Mouse (Mus musculus) testis, adult 2 months (tissue): ENCODE measurements around the gene Ntmt1. TPM values are rescaled to one million over a fixed set of nuclear protein-coding genes. Genes with fewer than 3 reads are reported as not detected.

Experiments used
- H3K27ac ChIP-seq: fragments of 200-500 bp; 2 replicates; pipeline ENCODE4 v1.5.1; 2012; ENCODE audit warnings: low read depth, low read length; ENCODE audit not compliant: control insufficient read depth, insufficient read depth
- H3K27me3 ChIP-seq: fragments of 200-500 bp; 2 replicates; pipeline ENCODE4 v1.6.1; 2012; ENCODE audit warnings: mild to moderate bottlenecking, low read length, moderate library complexity; ENCODE audit not compliant: control insufficient read depth, insufficient read depth
- H3K36me3 ChIP-seq: fragments of 200-500 bp; 2 replicates; pipeline ENCODE4 v1.6.1; 2012; ENCODE audit warnings: mild to moderate bottlenecking, low read length; ENCODE audit not compliant: control insufficient read depth, insufficient read depth
- H3K4me1 ChIP-seq: fragments of 200-500 bp; 2 replicates; pipeline ENCODE4 v1.6.1; 2012; ENCODE audit warnings: low read length; ENCODE audit not compliant: control insufficient read depth, insufficient read depth
- H3K4me3 ChIP-seq: fragments of 200-500 bp; 2 replicates; pipeline ENCODE4 v1.5.1; 2012; ENCODE audit warnings: low read depth, mild to moderate bottlenecking, low read length, moderate library complexity, mixed read lengths; ENCODE audit not compliant: control insufficient read depth
- CTCF ChIP-seq: fragments of 200-500 bp; IDR thresholded peaks from 2 replicates; pipeline ENCODE4 v1.5.1; 2012; ENCODE audit warnings: low read depth, mild to moderate bottlenecking, inconsistent platforms, low read length, moderate library complexity; ENCODE audit not compliant: control insufficient read depth, insufficient read depth, insufficient replicate concordance
- POLR2A ChIP-seq: fragments of 200-500 bp; IDR thresholded peaks from 2 replicates; pipeline ENCODE4 v1.6.1; 2012; ENCODE audit warnings: low read depth, mild to moderate bottlenecking, inconsistent platforms, low read length, moderate library complexity; ENCODE audit not compliant: control insufficient read depth
- polyA plus RNA-seq: library from polyadenylated mRNA; depleted of rRNA; stranded (reverse); fragments of >200 nt; gene quantifications from 2 replicates; pipeline ENCODE4 v1.2.3, GENCODE M21; 2012

The Ntmt1 gene
- polyA plus RNA-seq, 1 experiment: 49.5 TPM

DNA sequence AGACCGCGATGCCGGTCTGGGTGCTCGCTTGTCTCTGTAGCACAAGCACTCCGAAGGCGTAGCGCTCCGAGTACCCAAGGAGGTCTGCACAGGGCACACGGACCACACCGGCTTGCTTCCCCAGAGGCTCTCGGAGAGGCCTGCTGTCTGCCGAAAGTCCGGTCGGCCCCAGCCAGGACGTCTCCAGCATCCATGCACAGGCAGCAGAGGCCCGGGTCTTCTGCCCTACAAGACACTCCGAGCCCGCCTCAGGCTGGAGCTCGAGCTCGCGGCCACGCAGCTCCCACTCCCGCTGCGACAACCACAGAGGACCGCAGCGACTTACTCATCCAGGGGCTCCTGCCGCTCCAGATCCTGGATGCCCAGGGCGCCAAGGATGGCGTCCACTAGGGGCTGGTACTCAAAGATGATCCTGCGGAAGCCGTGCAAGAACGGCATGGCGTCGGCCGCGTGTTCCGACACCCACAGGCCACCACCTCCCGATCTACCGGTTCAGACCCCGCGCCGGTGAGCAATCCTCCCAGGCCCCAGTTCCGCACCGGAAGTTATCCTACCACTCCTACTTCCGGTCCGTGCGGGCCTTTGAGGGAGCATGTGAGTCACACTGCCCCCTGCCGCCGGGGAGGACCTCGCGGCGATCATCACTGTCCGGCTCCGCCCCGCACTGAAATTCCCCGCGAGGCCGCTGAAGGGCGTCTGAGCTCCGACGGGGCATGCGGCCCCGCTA is 20.3 kb downstream of the Ntmt1 start:
- no peaks in the 10 kb centered on the region for H3K36me3 ChIP-seq
- H3K4me3 ChIP-seq: peak overlapping the region; percentile 87
- peaks cover 15% of the 10 kb centered on the region for H3K4me1 ChIP-seq

DNA sequence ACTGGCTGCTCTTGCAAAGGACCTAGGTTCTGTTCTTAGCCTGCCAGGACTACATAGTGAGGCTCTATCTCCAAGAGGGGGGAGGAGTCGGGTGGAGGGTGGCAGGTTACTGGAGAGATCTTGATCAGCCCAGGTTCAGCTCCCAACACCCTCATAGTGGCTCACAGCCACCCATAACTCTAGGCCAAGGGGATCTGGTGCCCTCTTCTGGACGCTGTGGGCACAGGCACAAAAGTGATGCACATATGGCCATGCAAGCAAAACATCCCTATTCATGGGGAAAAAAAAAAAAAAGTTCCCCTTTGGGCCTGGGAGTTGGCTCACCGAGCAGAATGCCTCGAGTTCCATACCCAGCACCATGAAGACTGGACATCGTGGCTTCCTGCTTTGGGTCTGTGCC is 21.7 kb downstream of the Ntmt1 start:
- Histone ChIP-seq H3K36me3 (no peaks in the 10 kb centered on the region), H3K4me3 (no peak overlapping the region), H3K27me3 (no peaks in the 10 kb centered on the region), H3K27ac (no peak overlapping the region), H3K4me1 (peaks cover 15% of the 10 kb centered on the region)
- no peak for TF ChIP-seq POLR2A
- TF ChIP-seq CTCF: peak; percentile 53; the same call in 1 of the 2 replicates

More for the DNA sequence above, 20.3 kb downstream of the Ntmt1 start:
- Histone ChIP-seq H3K27me3 (no peaks in the 10 kb centered on the region), H3K27ac (peak overlapping the region; percentile 5; the same call in 1 of the 2 replicates)
- peak; percentile 91 for TF ChIP-seq CTCF
- peak; percentile 80 for TF ChIP-seq POLR2A

DNA sequence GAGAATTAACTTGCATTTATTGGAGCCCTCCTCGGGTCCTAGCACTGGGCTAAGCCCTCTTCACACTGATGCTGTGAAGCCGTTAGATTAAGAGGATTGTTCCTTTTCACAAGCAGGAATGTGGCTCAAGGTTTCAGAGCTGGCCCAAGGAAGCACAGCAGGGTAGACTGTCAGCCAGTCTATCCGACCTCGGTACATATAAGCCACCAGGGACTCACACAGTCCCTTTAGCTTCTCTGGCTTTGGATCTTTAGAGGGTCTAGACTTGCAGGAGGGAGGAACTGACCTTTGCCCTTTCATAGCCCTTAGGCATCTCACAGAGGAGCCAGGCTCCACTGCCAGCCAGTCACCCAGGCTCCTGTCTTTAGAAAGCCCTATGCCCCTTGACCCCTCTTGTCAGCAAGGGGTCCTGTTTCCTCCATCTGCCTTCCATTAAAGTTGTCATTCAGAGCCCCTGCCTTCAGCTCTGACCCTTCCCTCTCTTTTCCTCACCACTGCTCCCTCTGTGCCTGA is 22.7 kb downstream of the Ntmt1 start, which contains the start of gene Asb6:
Asb6 (minus strand) TSS at position 51 of the 513 bp plus-strand sequence.
- no peaks in the 10 kb centered on the region for H3K36me3 ChIP-seq
- no peak within 1 kb of the TSS for H3K27ac ChIP-seq
- TF ChIP-seq CTCF (no peak), POLR2A (no peak)
- H3K27me3 ChIP-seq: no peaks in the 10 kb centered on the region
- no peak within 1 kb of the TSS for H3K4me3 ChIP-seq
- peaks cover 17% of the 10 kb centered on the region for H3K4me1 ChIP-seq

GRCm38 (mm10) chr2:30833644-30834043 is 26.0 kb downstream of the Ntmt1 start:
- Histone ChIP-seq H3K27me3 (no peaks in the 10 kb centered on the region), H3K27ac (no peak overlapping the region), H3K36me3 (no peaks in the 10 kb centered on the region), H3K4me3 (no peak overlapping the region), H3K4me1 (peaks cover 9% of the 10 kb centered on the region)
- TF ChIP-seq POLR2A (no peak), CTCF (no peak)

- no peak within 1 kb of the TSS for H3K27ac ChIP-seq
- no peak within 1 kb of the TSS for H3K4me3 ChIP-seq
- no peaks in the 10 kb centered on the region for H3K27me3 ChIP-seq
- TF ChIP-seq POLR2A (no peak), CTCF (no peak)
- H3K36me3 ChIP-seq: no peaks in the 10 kb centered on the region
- H3K4me1 ChIP-seq: peaks cover 8% of the 10 kb centered on the region
These were observed 26.9 kb downstream of the Ntmt1 start, which contains the start of gene Prrx2 for GRCm38 (mm10) chr2:30834373-30835022. TSS of gene Prrx2 (plus strand) at chr2:30834972.

GRCm38 (mm10) chr2:30836238-30836990 is 28.8 kb downstream of the Ntmt1 start:
- Histone ChIP-seq H3K4me3 (no peak overlapping the region), H3K27ac (no peak overlapping the region), H3K4me1 (peaks cover 8% of the 10 kb centered on the region), H3K27me3 (no peaks in the 10 kb centered on the region), H3K36me3 (no peaks in the 10 kb centered on the region)
- no peak for TF ChIP-seq CTCF

DNA sequence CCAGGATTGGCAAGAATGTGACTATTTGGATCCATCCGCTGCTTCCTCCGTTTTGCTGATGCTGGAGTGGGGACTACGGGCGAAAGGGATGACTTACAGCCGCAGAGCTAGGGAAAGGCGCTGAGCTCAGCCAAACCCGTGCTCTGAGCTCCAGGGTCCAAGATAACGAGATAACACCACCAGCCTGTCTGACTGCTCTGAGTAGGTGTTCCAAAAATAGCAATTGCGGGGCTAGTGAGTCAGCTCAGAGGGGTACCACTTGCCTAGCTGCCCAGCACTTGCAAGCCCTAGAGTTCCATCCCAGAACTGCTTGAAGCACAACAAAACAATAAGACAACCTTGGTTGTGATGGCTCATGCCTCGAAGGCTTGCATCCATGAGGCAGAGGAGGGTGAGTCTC is 35.0 kb downstream of the Ntmt1 start:
- H3K27ac ChIP-seq: no peak overlapping the region
- TF ChIP-seq CTCF (no peak), POLR2A (no peak)

More for the DNA sequence above, 35.0 kb downstream of the Ntmt1 start:
- Histone ChIP-seq H3K4me3 (no peak overlapping the region), H3K27me3 (no peaks in the 10 kb centered on the region; the same call in 1 of the 2 replicates), H3K4me1 (peaks cover 5% of the 10 kb centered on the region), H3K36me3 (no peaks in the 10 kb centered on the region)
